Mouse (Mus musculus) heart, postnatal 36 days (tissue): ENCODE measurements around the gene Ces2c. TPM values are rescaled to one million over a fixed set of nuclear protein-coding genes. Genes with fewer than 3 reads are reported as not detected.
"Not testable (repeated sequence)": the region's sequence is repeated elsewhere in the genome, so short reads cannot be mapped to it uniquely, and the experiment has no call there.

Source experiments
- DNase-seq, 2 experiments: peaks; one replicate each; pipeline ENCODE4 v3.0.0; 2021 to 2022
- intact Hi-C: fragments of 180-260 bp; cut with DNase I; formaldehyde crosslinking; loops from one replicate; pipeline ENCODE4 v1.15.1; 2025
- total RNA-seq, 2 experiments: library from RNA; stranded (reverse); gene quantifications; 2 replicates each; pipeline ENCODE4 v1.2.3; 2021

Ces2c gene
- not detected for total RNA-seq

- no peak for DNase-seq
- intact Hi-C loops = no loop called here
Observed at GRCm38 (mm10) chr8:104846831-104847230, at the start of gene Ces2c. Ces2c (plus strand) TSS chr8:104847068.

- DNase-seq = no peak
- intact Hi-C loops = loop anchor here (10.0 kb wide), 2 partner anchors 225 to 415 kb away; no protein-coding TSS in a partner anchor
Observed at GRCm38 (mm10) chr8:104799385-104799784, 47.5 kb upstream of the Ces2c start.

- intact Hi-C loops = no loop called here
- DNase-seq = no peak
Observed at GRCm38 (mm10) chr8:104806127-104806526, 40.7 kb upstream of the Ces2c start.

- DNase-seq = no peak
- intact Hi-C loops = no loop called here
Observed at GRCm38 (mm10) chr8:104808542-104809413, 38.1 kb upstream of the Ces2c start.

GRCm38 (mm10) chr8:104809436-104809835 is 37.4 kb upstream of the Ces2c start:
- intact Hi-C loops = no loop called here
- no peak for DNase-seq

- intact Hi-C loops = loop anchor here (5.0 kb wide), 1 partner anchor 75 kb away; no protein-coding TSS in a partner anchor
- DNase-seq = no peak
Observed at GRCm38 (mm10) chr8:104826912-104827311, 20.0 kb upstream of the Ces2c start.

GRCm38 (mm10) chr8:104828221-104828620 is 18.6 kb upstream of the Ces2c start:
- no peak for DNase-seq
- intact Hi-C loops = loop anchor here (2.0 to 5.0 kb wide), 2 partner anchors 17 to 74 kb away; no protein-coding TSS in a partner anchor

- DNase-seq = no peak
- intact Hi-C loops = no loop called here
Observed at GRCm38 (mm10) chr8:104831440-104831839, 15.4 kb upstream of the Ces2c start, which contains the start of gene Ces2b. Ces2b (plus strand) TSS chr8:104831572.

GRCm38 (mm10) chr8:104841360-104842078 is 5.3 kb upstream of the Ces2c start:
- intact Hi-C loops = no loop called here
- no peak for DNase-seq

GRCm38 (mm10) chr8:104847741-104848462 is 1.0 kb downstream of the Ces2c start:
- DNase-seq = no peak
- intact Hi-C loops = no loop called here

- intact Hi-C loops = not testable (repeated sequence)
Observed at GRCm38 (mm10) chr8:104866844-104867531, 20.1 kb downstream of the Ces2c start.

GRCm38 (mm10) chr8:104868876-104869275 is 22.0 kb downstream of the Ces2c start:
- intact Hi-C loops, DNase-seq: not testable (repeated sequence)

More at GRCm38 (mm10) chr8:104866844-104867531, 20.1 kb downstream of the Ces2c start:
- DNase-seq = not testable (repeated sequence)

GRCm38 (mm10) chr8:104886223-104886926 is 39.5 kb downstream of the Ces2c start:
- DNase-seq, intact Hi-C loops: not testable (repeated sequence)

GRCm38 (mm10) chr8:104901746-104902145 is 54.9 kb downstream of the Ces2c start:
- intact Hi-C loops = loop anchor here (5.0 kb wide), 1 partner anchor 74 kb away; no protein-coding TSS in a partner anchor
- no peak for DNase-seq

Other genes with a start within 250 kb of the Ces2c start
- 1 to 10 TPM; 3.1 TPM for gene Cdh16, start 222.7 kb upstream of the Ces2c start, total RNA-seq
- 100 to 1,000 TPM; 355 to 387 TPM for gene Rrad, start 215.7 kb upstream of the Ces2c start, total RNA-seq
- 10 to 100 TPM; 61.2 to 67.6 TPM for gene Ciao2b, start 205.1 kb upstream of the Ces2c start, total RNA-seq
- not detected for gene Ces2a, start 113.1 kb upstream of the Ces2c start, total RNA-seq
- under 1 TPM; 0.22 to 0.28 TPM for gene Ces2b, start 15.5 kb upstream of the Ces2c start, total RNA-seq
- gene Ces2e, start 79.2 kb downstream of the Ces2c start, total RNA-seq = 1 to 10 TPM; 1.2 to 1.5 TPM
- gene Ces2f, start 100.3 kb downstream of the Ces2c start, total RNA-seq = not detected
- 1 to 10 TPM; 2.9 to 4.1 TPM for gene Ces2g, start 114.7 kb downstream of the Ces2c start, total RNA-seq
- not detected for gene Ces2h, start 153.8 kb downstream of the Ces2c start, total RNA-seq
- not detected for gene Ces3a, start 201.5 kb downstream of the Ces2c start, total RNA-seq
- gene Ces3b, start 236.7 kb downstream of the Ces2c start, total RNA-seq = not detected